Mouse (Mus musculus): ENCODE data around the gene Eif4g3.

- no peak for TF ChIP-seq CTCF (IDR thresholded peaks at IDR 0.05)
- TF ChIP-seq POLR2A (IDR thresholded peaks at IDR 0.05; ENCODE audit: insufficient read depth, low read depth, low read length), result no peak
Observed at GRCm38 (mm10) chr4:138151226-138151625, 158.4 kb downstream of the Eif4g3 start.
